Mouse (Mus musculus) frontal cortex, adult 2 months (tissue): Measurements from ENCODE around the gene Ccnk. TPM values are rescaled to one million over a fixed set of nuclear protein-coding genes. Genes with fewer than 3 reads are reported as not detected.

Source experiments
- DNase-seq, 2 experiments: peaks; one replicate each; pipeline ENCODE4 v3.0.0; 2022; ENCODE audit warnings: low spot score in 1 of 2; ENCODE audit errors: extremely low spot score in 1 of 2
- polyA plus RNA-seq: library from polyadenylated mRNA; depleted of rRNA; stranded (reverse); fragments of >200 nt; gene quantifications from 2 replicates; pipeline ENCODE4 v1.2.3, GENCODE M21; 2012

Ccnk gene
- polyA plus RNA-seq, 1 experiment, result 27.3 TPM

DNA sequence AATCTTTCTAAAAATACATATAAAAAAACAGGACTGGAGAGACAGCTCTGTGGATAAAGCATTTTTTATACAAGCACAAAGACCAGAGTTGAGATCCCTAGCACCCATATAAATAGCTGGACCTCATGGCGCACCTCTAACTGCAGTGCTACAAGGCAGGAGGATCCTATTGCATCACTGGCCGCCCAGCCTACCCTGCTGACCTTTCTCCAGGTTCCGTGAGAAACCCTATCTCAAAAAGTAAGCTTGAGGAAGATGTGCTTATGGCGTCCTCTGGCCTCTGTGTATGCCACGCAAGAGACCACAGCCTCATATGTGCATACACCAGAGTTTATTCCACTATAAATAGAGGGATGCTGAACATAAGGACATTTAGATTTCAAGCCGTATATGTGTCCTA lies 2.3 kb downstream of the Ccnk start:
- no peak for DNase-seq

GRCm38 (mm10) chr12:108187541-108188091 lies 8.2 kb downstream of the Ccnk start:
- no peak for DNase-seq

DNA sequence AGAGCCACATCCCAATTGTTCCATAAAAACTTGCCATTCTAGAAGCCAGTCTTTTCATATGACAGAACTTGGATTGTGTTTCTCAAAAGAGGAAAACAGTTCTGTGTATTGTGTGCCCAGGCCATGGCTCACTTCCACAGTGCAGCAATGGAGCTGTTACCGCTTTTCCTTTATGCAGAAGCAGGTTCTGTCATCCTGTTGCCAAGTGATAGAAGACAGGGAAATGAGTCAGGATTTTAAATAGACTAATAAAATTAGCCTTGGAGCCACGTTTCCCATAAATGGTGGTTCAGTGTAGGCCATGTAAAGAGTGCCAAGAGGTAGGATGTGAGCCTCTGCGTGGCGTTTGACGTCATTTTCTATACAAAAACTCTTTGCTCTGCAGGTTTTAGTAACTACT lies 14.5 kb downstream of the Ccnk start:
- peak in 1 of 2 experiments; percentile 68 for DNase-seq

DNA sequence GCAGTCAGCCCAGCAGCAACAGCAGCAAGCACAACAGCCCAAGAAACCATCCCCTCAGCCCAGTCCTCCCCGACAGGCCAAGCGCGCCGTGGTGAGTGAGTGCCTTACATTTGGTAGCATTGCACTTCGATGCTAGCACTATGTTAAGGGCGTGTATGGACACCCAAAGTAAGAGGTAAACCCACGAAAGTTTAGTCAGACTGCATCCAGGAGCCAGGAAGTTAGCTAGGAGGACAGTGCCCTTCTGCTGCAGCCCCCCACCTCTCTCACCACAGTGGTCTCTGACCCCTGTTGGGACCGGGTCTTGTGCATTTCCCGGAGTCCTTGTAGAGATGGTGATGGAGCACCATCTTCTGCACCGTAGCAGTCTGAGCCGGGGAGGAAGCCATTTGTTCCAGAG lies 16.4 kb downstream of the Ccnk start:
- no peak for DNase-seq

- DNase-seq, result no peak
Measured at GRCm38 (mm10) chr12:108198447-108198846, 19.1 kb downstream of the Ccnk start.

DNA sequence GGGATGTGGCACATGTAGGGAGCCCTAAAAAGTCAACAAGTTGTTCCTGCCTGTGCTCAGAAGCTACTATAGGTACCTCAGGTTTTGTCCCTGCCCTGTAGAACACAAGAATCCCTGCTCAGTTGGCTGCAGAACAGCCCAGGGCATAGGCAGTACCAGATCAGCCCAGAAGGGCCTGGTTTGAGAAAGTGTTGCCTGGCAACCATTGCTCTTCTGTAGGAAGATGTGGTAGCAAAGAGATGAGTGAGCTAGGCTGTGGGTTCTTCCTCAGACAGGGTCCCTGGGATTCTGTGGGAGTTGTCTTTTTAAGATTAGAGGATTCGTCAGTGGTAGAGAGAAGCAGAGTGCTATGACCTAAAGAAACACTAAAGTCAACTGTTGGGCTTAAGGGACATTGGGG lies 20.7 kb downstream of the Ccnk start:
- DNase-seq, result peak in 1 of 2 experiments; percentile 38

- DNase-seq, result no peak
Measured at GRCm38 (mm10) chr12:108203895-108204294, 24.5 kb downstream of the Ccnk start.

DNA sequence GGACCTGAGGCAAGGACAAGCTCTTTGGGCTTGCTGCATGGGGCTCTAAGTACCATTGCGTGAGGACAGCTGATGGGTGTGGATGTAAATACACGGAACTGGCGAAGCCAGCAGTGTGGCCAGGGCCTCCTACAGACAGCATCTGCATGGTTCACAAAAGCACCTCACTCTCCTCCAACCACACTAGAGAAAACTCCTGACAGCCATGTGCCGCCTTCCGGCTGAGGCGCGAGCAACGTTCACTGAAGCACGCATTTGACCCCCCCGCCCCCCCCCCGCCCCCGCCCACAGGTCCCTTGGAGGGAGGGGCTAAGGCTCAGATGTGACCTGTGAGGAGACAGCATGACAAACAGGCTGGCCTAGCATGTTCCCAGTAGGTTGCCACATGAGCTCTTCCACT lies 25.6 kb downstream of the Ccnk start:
- no peak for DNase-seq

DNA sequence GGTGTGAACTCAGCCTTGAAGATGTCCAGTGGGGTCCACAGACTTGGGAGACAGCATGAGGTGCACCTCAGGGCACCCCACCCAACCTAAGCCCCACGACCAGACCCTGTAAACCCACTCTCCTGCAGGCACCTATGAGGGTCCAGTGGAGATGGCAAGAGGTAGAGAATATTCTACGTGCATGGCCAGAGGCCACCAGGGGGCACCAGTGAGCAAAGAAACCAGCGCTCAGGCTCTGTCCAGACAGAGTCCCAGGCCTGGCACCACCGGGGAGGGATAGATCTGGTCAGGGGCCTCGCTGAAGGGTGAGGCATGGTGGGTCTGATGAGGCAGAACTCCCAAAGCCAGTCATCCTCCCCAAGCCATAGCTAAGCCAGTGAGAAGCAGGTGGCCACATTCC lies 27.3 kb downstream of the Ccnk start:
- peak in 1 of 2 experiments; percentile 85 for DNase-seq

- no peak for DNase-seq
Measured at GRCm38 (mm10) chr12:108208216-108208615, 28.8 kb downstream of the Ccnk start.

- peak; percentile 38 to 77 for DNase-seq
Measured at GRCm38 (mm10) chr12:108208726-108209438, 29.5 kb downstream of the Ccnk start.

DNA sequence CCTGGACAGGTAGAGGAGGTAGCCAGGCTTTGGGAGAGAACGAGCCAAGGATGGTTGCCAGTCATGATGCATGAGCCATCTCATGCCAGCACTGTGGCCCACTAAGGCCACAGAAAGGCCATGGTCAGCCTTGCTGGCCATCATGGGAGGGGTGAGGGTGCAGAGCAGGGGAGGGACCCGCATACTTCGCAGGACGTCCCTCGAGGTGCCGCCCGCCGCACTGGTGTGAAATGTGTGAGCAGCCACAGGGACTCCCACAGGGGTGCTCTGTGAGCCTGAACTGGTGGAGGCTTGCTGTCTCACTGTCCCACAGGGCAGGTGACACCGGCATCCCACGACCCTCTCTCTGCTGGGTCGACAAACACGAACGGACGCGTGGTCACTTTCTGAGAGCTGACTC lies 31.2 kb downstream of the Ccnk start:
- DNase-seq, result no peak

DNA sequence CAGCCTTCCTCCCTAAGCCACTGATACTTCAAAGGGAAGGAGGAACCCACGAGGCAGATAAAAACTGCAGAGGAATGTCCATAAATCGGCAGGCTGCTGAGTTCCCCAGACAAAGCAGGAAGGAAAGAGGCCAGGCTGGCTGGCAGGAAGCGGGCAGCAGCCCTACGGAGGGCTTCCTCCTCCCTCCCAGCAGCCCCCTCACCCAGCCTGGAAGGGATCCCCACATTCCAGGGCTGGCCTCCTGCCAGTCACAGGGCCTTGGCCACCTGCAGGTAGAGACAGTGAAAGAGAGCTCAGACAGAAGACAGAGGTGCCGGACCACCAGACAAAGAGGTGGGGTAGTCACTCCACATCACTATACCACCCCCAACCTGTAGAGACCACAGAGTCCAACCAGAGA lies 32.7 kb downstream of the Ccnk start:
- no peak for DNase-seq

GRCm38 (mm10) chr12:108212476-108212875 lies 33.1 kb downstream of the Ccnk start:
- no peak for DNase-seq

GRCm38 (mm10) chr12:108213090-108214041 lies 34.0 kb downstream of the Ccnk start:
- DNase-seq, result no peak

DNA sequence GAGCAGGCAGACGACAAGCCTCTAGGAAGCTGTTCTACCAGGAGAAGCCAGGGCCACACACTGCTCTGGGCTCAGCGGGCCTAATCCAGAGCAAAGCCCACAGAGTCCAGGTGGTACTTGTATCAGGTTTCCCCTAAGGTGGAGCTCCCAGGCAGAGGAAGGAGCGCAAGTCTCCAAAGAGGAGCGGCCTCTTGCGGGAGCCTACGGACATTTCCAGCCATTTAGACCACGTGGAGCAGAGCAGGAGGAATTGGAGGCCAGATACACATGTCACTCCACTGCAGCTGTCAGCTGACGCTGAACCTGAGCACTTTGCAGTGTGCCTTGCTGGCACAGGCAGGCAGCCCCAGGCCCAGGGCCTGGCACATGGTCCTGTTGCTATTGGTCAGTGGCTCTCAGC lies 35.7 kb downstream of the Ccnk start:
- no peak for DNase-seq

DNA sequence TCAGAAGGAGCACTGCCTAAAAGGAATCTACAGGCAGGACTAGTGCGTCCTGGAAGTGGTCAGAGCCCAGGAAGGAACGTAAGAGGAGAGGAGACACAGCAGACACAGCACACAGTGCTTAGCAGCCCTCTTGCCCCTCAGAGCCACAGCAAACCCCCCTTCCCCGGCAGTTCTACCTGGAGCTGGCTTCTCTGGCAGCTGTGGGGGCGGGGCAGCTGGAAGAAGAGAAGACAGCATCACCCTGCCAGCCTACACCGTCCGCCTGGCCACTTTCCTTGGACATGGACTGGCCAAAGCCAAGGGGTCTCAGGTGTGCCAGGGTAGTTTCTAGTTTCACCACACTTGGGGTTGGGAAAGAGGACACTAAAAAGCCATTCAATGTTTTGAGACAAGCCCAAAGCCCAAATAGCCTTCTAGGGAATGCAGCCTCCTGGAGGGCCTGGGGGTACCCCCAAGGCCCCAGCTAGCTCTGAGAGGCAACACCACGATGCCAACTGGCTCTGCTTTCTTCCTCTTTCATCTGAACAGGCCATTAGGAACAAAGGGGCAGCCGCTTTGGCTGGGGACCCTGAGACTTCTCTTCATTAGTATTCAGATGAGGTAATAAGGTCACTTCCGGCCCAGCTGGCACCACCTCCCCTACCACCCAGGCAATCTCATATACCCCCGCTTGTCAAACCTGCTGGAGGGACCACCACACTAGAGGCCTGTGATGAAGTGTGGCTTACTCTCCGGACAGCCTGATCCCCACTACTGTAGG lies 37.4 kb downstream of the Ccnk start:
- no peak for DNase-seq

DNA sequence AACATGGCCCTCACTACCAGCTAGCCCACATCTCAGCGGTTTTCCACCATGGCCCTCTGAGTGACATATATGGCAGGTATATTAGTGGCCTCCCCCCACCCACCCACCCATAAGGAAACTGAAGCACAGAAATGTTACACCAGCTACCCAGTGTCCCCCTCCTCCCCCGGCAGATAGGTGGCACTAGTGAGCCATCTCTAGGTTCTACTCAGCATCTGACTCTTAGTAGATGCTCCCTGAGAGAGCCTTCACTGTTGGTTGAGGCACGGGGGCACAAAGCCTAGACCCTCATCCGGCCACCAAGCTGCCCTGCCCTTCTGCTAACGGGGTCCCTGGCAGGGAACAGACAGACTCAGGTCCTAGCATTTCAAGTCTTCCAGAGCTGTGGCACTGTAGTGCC lies 38.2 kb downstream of the Ccnk start:
- peak in 1 of 2 experiments; percentile 74 for DNase-seq

GRCm38 (mm10) chr12:108219163-108219562 lies 39.8 kb downstream of the Ccnk start:
- DNase-seq, result peak in 1 of 2 experiments; percentile 56

DNA sequence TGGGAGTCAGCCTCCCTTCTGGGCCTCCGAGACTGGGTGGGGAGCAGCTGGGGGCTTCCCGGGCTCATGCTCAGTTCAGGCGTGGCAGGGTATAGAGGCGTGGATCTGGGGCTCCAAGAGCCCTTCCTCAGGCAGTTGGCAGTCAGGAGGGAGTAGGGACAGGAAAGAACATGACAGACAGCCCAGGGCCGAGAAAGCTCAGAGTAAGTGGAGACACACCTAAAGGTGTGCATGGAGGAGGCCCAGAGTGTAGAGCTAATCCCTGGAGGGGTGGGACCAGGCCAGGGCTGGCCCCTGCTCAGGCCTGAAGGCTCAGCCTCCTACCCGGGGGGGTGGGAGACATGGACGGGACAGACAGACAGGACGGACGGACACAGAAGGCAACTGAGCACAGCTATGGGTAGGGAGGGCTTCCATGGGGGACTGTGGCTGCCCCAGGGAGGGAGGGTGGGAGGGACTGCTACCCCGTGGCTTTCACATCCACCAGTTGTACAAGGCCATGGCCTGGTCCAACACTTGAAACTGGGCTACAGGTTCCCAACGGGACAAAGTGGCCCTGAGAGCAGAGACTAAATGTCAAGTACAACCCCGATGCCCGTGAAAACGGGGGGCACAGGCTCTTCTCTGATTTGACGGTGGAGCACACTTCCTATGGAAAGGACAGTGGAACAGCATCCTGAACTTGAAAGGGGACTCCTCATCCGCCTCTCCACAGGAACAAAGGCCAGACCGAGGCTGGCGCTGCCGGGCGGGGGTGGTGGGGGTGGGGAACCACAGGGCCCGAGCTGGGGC lies 40.6 kb downstream of the Ccnk start:
- no peak for DNase-seq
